Mouse (Mus musculus) C2C12 (cell line): Measurements from ENCODE around the gene Zdhhc11.

Experiments
- CEBPB ChIP-seq: IDR thresholded peaks from one replicate; pipeline ENCODE4 v1.6.1; 2011; ENCODE audit warnings: low read depth, mild to moderate bottlenecking, control low read depth, moderate library complexity
- CTCF ChIP-seq: IDR thresholded peaks from one replicate; pipeline ENCODE4 v1.5.1; 2011; ENCODE audit not compliant: control insufficient read depth, insufficient read depth, insufficient read length
- FOSL1 ChIP-seq: IDR thresholded peaks from one replicate; pipeline ENCODE4 v1.8.0; 2011; ENCODE audit warnings: mild to moderate bottlenecking, low read length; ENCODE audit not compliant: poor library complexity, insufficient read depth, severe bottlenecking
- MAX ChIP-seq: IDR thresholded peaks from one replicate; pipeline ENCODE4 v1.6.1; 2011; ENCODE audit warnings: mild to moderate bottlenecking, control low read depth
- MYOD1 ChIP-seq: IDR thresholded peaks from one replicate; pipeline ENCODE4 v1.6.1; 2011; ENCODE audit warnings: low read depth; ENCODE audit not compliant: control insufficient read depth, insufficient read length
- MYOG ChIP-seq: IDR thresholded peaks from one replicate; pipeline ENCODE4 v1.6.1; 2011; ENCODE audit not compliant: control insufficient read depth, insufficient read length; ENCODE audit errors: extremely low read depth
- USF1 ChIP-seq: IDR thresholded peaks from one replicate; pipeline ENCODE4 v1.6.1; 2011; ENCODE audit warnings: low read depth, mild to moderate bottlenecking, control low read depth, moderate library complexity

DNA sequence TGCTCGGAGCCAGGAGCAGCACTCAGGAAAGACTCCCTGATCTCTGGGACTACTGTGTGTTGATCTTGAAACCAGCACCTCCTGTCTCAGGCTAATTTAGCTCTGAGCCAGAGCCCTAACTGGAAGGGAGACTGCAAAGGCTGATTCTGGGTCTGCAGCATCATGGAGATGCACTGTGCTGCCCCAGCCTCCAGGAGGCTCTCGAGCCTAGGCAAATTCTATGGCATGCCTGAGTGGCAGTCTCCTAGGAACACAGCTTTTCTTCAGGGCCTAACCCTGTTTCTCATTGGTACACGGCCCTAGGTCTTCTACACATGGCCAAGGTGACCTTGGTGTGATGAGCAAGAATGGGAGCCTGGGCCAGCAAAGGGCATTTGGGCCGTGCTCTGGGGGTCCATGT is 2.5 kb upstream of the Zdhhc11 start:
- TF ChIP-seq CTCF = no peak
- no peak for TF ChIP-seq MYOD1
- no peak for TF ChIP-seq MYOG
- TF ChIP-seq USF1 = no peak
- TF ChIP-seq MAX = no peak
- no peak for TF ChIP-seq CEBPB
- TF ChIP-seq FOSL1 = no peak
